Mouse (Mus musculus) midbrain, embryonic 11.5 days (tissue): ENCODE results near the gene Lysmd2. TPM values are rescaled to one million over a fixed set of nuclear protein-coding genes. Genes with fewer than 3 reads are reported as not detected.
"Not testable (repeated sequence)": the region's sequence is repeated elsewhere in the genome, so short reads cannot be mapped to it uniquely, and the experiment has no call there.

Source experiments
- ATAC-seq: fragments of 200-750 bp; cut with Nextera tagmentation; 2 replicates; pipeline ENCODE4 v1.8.0; 2017; ENCODE audit warnings: moderate TSS enrichment, moderate library complexity; ENCODE audit not compliant: low FRiP score
- DNase-seq: peaks from one replicate; pipeline ENCODE4 v3.0.0; 2015; ENCODE audit warnings: low spot score; ENCODE audit errors: missing footprints
- H3K27ac ChIP-seq: fragments of 300-500 bp; sonication (generic); 2 replicates; pipeline ENCODE4 v1.5.1; 2014; ENCODE audit warnings: low read depth, low read length
- H3K27me3 ChIP-seq: fragments of 300-500 bp; sonication (generic); 2 replicates; pipeline ENCODE4 v1.6.1; 2014; ENCODE audit warnings: mild to moderate bottlenecking, low read length, moderate library complexity, mixed read lengths; ENCODE audit not compliant: control insufficient read depth, insufficient read depth
- H3K36me3 ChIP-seq: fragments of 300-500 bp; sonication (generic); 2 replicates; pipeline ENCODE4 v1.6.1; 2014; ENCODE audit warnings: mild to moderate bottlenecking, low read length, moderate library complexity, mixed read lengths; ENCODE audit not compliant: control insufficient read depth, insufficient read depth
- H3K4me1 ChIP-seq: fragments of 300-500 bp; sonication (generic); 2 replicates; pipeline ENCODE4 v1.6.1; 2014; ENCODE audit warnings: low read length; ENCODE audit not compliant: control insufficient read depth, insufficient read depth
- H3K4me2 ChIP-seq: fragments of 300-500 bp; sonication (generic); 2 replicates; pipeline ENCODE4 v1.6.1; 2014; ENCODE audit warnings: mild to moderate bottlenecking, moderate library complexity
- H3K4me3 ChIP-seq: fragments of 300-500 bp; sonication (generic); 2 replicates; pipeline ENCODE4 v1.5.1; 2014; ENCODE audit warnings: low read depth, low read length
- H3K9ac ChIP-seq: fragments of 300-500 bp; sonication (generic); 2 replicates; pipeline ENCODE4 v1.6.1; 2014; ENCODE audit warnings: low read length
- H3K9me3 ChIP-seq: fragments of 300-500 bp; sonication (generic); 2 replicates; pipeline ENCODE4 v1.6.1; 2016; ENCODE audit warnings: low read length; ENCODE audit not compliant: control insufficient read depth
- WGBS: fragments of 180-500 bp; shearing (Covaris S2); extraction: QIAGEN DNeasy Blood & Tissue Kit; methylation state at CpG from one replicate; pipeline ENCODE4 v1.1.7; 2014; 5-methylcytosine and 5-hydroxymethylcytosine counted together
- polyA plus RNA-seq: library from polyadenylated mRNA; unstranded; fragments of >200 nt; fragmentation: Nextera tagmentation; extraction: Ambion mirVana; gene quantifications from 2 replicates; pipeline ENCODE4 v1.2.1, GENCODE M21; 2014

Gene Lysmd2
- polyA plus RNA-seq, 1 experiment from 2014 or later, result 14.8 TPM

DNA sequence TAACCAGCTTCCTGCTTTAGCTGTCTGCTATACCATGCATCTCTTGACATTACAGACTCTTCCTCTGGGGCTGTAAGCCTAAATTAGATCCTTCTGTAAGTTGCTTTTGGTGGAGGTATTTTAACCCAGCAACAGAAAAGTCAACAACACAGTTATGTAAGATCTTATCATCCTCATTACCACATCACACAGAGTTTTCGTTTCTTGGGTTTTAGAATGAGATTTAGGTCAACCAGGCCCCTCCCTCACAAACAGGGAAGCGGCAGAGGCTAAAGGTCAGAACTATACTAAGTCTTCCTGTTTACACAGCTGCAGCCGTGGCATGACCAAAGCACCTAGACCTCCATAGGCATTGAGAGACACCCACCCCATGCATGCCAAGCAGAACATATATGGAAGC lies 19.9 kb downstream of the Lysmd2 start:
- WGBS, result 53% methylated on average over 3 of the region's 3 CpGs
- Histone ChIP-seq H3K27me3 (no peaks in the 10 kb centered on the region), H3K4me3 (no peak overlapping the region), H3K9me3 (no peaks in the 10 kb centered on the region), H3K9ac (no peak overlapping the region), H3K4me1 (no peaks in the 10 kb centered on the region), H3K36me3 (peaks cover 5% of the 10 kb centered on the region; the same call in 1 of the 2 replicates), H3K27ac (no peak overlapping the region), H3K4me2 (no peak overlapping the region)
- ATAC-seq (no peak), DNase-seq (no peak)

DNA sequence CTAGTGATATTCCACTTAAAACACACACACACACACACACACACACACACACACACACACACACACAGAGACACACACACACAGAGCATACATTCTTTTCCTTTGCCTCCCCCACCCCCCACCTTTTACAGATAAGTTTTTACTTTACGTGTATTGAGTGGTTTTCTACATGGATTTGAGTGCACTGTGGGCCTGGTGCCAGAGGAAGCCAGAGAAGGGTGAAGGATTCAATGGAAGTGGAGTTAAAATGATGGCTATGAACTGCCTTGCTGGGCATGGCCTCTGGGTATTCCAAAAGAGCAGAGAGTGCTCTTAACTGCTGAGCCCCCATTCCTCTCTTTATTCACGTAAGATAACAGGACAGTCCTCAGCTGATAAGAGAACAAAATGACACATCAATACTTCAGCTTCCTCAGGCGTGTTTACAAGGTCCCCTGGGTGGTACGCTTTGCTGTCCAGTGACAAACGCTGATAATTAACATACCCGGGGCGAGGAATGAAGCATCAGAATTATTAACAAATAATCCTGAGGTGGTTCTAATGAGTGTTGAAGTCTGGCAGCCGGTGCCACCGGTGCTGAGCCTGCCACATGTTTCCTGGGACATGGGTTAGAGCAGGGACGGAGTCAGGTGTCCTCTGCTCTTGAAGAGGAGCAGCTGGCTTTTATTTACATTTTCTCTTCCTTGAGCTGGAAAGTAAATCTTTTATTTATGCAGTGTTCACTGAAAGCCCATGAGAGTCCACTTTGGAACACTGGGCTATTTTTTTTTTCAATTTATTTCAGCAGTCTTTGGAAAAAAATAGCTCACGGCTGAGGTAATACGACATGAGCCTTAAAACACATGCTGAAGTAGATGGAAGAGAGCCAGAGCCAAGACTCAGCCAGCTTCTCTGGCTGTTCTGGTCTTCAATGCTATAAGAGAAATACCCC lies 28.7 kb downstream of the Lysmd2 start:
- H3K27ac ChIP-seq, result no peak overlapping the region
- DNase-seq (no peak), ATAC-seq (peak; percentile 42)
- H3K36me3 ChIP-seq, result no peaks in the 10 kb centered on the region; the same call in 1 of the 2 replicates
- H3K27me3 ChIP-seq, result no peaks in the 10 kb centered on the region
- H3K4me3 ChIP-seq, result no peak overlapping the region
- no peak overlapping the region for H3K9ac ChIP-seq
- no peak overlapping the region for H3K4me2 ChIP-seq
- 79% methylated on average over 12 of the region's 12 CpGs for WGBS
- no peaks in the 10 kb centered on the region for H3K9me3 ChIP-seq
- no peaks in the 10 kb centered on the region for H3K4me1 ChIP-seq

DNA sequence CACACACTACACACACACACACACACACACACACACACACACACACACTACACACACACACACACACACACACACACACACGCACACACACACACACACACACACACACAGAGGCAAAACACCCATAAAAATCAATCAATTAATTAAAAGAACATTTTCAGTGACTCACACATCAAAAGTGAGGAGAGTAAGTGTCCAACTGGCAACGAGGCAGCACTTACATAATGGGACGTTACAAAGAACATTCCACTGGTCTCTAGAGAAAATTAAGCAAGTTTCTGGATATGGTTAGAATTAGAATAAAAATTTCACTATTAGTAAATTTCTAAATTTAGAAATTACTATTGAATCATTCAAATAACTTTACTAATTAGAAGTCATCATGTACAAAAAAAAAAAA lies 30.9 kb downstream of the Lysmd2 start:
- not testable (repeated sequence) for H3K9ac ChIP-seq, H3K27me3 ChIP-seq, H3K4me1 ChIP-seq, H3K27ac ChIP-seq, H3K4me2 ChIP-seq, H3K36me3 ChIP-seq, H3K9me3 ChIP-seq, H3K4me3 ChIP-seq, ATAC-seq, DNase-seq
- 88% methylated on average over 3 of the region's 3 CpGs for WGBS

DNA sequence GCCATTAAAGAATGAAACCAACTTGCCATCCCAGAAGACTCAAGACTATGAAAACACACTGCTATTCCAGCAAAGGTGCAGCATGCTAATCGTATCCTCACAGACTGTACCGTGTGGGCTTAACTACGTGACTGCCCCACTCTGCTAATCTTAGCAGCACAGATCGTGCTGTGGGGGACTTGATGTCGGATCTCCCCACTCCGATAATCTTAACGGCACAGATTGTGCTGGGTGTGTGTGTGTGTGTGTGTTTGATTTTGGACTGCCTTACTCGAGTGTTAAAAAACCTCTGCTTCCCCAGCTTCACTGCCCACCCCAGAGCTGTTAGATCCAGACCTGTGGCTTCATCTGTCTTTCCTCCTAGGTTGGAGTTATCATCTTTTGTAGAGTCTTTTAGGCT lies 35.4 kb downstream of the Lysmd2 start:
- Histone ChIP-seq H3K4me3 (no peak overlapping the region), H3K4me1 (no peaks in the 10 kb centered on the region), H3K36me3 (no peaks in the 10 kb centered on the region; the same call in 1 of the 2 replicates), H3K9me3 (no peaks in the 10 kb centered on the region), H3K9ac (no peak overlapping the region), H3K27ac (no peak overlapping the region), H3K4me2 (no peak overlapping the region), H3K27me3 (no peaks in the 10 kb centered on the region)
- WGBS, result 93% methylated on average over 8 of the region's 8 CpGs
- ATAC-seq, result no peak
- no peak for DNase-seq

DNA sequence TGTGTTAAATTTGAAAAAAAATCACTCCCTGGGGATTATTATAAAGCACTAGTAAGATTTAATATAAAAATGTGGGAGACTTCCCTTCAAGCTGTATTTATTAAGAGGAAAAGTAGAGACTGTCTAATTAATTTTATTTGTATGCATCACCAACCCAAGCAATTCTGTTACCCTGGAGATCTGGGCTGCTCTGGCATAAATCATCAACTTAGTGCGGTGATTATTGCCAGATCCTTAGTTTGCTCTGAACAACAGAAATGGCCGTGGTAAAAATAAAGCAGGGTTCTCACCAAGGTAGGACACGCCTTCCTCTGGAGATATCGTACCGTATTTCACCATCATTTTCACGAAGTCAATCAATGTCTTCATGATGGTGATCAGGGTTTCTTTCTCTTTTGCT lies 39.8 kb downstream of the Lysmd2 start:
- Histone ChIP-seq H3K4me1 (no peaks in the 10 kb centered on the region), H3K4me2 (no peak overlapping the region), H3K27ac (no peak overlapping the region), H3K9me3 (no peaks in the 10 kb centered on the region), H3K27me3 (no peaks in the 10 kb centered on the region), H3K36me3 (no peaks in the 10 kb centered on the region), H3K9ac (no peak overlapping the region), H3K4me3 (no peak overlapping the region)
- 89% methylated on average over 6 of the region's 6 CpGs for whole genome bisulfite sequencing
- ATAC-seq (no peak), DNase-seq (no peak)

DNA sequence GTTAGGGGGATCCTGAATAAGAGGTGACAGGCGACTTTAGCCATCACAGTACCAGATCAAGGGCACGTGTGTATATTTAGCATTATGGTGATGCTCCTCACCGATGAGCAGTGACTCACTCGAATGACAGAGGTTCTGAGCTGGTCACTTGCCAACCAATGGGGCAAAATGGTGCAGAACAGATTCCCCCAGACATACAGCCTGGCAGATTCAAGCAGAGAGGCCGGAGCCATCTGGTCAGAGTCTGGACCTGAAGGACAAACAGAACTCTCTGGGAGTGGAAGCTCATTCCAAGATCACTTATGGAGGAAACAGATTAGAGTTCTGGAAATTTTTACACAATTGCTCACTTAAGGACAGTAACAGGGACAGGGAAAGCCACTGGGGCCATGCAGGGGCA lies 41.1 kb downstream of the Lysmd2 start:
- Histone ChIP-seq H3K9me3 (no peaks in the 10 kb centered on the region), H3K4me3 (no peak overlapping the region), H3K27me3 (no peaks in the 10 kb centered on the region), H3K4me2 (no peak overlapping the region), H3K9ac (no peak overlapping the region), H3K4me1 (no peaks in the 10 kb centered on the region), H3K36me3 (no peaks in the 10 kb centered on the region), H3K27ac (no peak overlapping the region)
- DNase-seq (no peak), ATAC-seq (no peak)
- 84% methylated on average over 5 of the region's 5 CpGs for WGBS

DNA sequence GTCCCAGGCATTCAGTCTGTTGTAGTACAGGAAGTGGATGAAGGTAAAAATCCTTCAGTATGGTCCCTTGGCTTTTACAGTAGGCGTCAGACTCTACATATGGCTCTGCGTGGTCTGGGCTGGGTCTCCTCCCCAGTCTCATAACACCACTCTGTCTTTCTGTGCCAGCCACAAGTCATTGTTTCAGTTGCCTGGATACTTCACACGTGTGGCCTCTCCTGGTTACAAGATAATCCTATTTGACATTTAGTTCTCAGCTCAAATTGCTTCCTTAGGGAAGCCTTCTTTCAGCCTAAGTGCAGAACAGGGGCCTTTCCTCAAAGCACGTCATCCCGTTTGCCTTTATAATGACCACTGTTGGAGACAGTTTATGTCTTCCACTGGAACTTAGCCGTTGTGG lies 47.2 kb downstream of the Lysmd2 start:
- Histone ChIP-seq H3K27me3 (no peaks in the 10 kb centered on the region), H3K9ac (no peak overlapping the region), H3K9me3 (no peaks in the 10 kb centered on the region), H3K4me2 (no peak overlapping the region), H3K4me3 (no peak overlapping the region), H3K36me3 (peaks cover 10% of the 10 kb centered on the region; the same call in 1 of the 2 replicates), H3K27ac (no peak overlapping the region), H3K4me1 (no peaks in the 10 kb centered on the region)
- WGBS, result 44% methylated on average over 6 of the region's 6 CpGs
- ATAC-seq (no peak), DNase-seq (no peak)

DNA sequence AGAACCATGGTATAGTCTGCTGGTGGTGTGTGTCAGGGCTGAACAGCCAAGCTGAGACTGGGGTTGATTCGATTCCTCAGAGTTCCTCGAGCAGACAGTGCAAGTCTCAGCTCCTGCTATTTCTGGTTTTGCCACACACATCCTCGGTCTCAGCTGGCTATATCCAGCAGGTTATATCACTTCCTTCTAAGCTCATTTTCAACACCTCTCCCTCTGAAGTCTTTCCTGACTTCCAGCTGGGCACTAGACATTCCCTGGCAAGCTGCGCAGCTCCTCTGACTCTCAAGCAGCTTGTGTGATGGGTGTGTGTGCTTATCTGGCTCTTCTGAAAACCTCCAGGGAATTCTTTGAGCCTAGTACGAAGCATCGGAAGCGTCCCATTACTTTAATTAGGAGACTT lies 50.7 kb downstream of the Lysmd2 start:
- WGBS, result 81% methylated on average over 7 of the region's 7 CpGs
- Histone ChIP-seq H3K9me3 (no peaks in the 10 kb centered on the region), H3K36me3 (peaks cover 10% of the 10 kb centered on the region; the same call in 1 of the 2 replicates), H3K4me3 (no peak overlapping the region), H3K9ac (no peak overlapping the region), H3K4me2 (no peak overlapping the region), H3K27ac (no peak overlapping the region), H3K4me1 (no peaks in the 10 kb centered on the region), H3K27me3 (no peaks in the 10 kb centered on the region)
- DNase-seq (no peak), ATAC-seq (no peak)

DNA sequence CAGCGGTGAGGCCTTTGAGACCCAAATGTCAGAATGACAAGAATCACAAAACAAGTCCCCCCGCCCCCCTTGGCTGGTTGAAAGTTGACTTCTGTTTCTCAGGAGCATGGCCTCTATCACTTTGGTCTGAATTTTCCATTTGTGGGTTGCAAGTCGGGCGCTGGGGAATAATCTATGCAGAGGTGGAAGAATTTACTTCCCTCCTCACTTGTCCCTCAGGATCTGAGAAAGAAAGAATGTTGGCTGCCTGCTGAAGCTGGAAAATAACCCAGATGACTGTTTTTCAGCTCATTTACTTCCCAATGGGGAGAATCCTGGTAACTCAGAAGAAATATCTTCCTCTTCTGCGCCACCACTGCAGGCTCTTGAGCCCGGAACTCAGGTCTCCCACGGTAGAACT lies 52.8 kb downstream of the Lysmd2 start:
- H3K36me3 ChIP-seq, result peaks cover 10% of the 10 kb centered on the region; the same call in 1 of the 2 replicates
- WGBS, result 90% methylated on average over 7 of the region's 7 CpGs
- no peak for DNase-seq
- no peak overlapping the region for H3K27ac ChIP-seq
- no peak overlapping the region for H3K9ac ChIP-seq
- ATAC-seq, result no peak
- no peak overlapping the region for H3K4me3 ChIP-seq
- H3K27me3 ChIP-seq, result no peaks in the 10 kb centered on the region
- H3K4me2 ChIP-seq, result no peak overlapping the region
- no peaks in the 10 kb centered on the region for H3K9me3 ChIP-seq
- H3K4me1 ChIP-seq, result 0 out of 2 replicates have a peak, but pooled peaks cover 3% of the 10 kb centered on the region
